Mouse (Mus musculus) small intestine, adult 2 months (tissue): Measurements from ENCODE around the gene 5330417C22Rik.

ENCODE experiments used
- CTCF ChIP-seq: fragments of 200-500 bp; IDR thresholded peaks from 2 replicates; pipeline ENCODE4 v1.5.1; 2012; ENCODE audit warnings: low read depth, mild to moderate bottlenecking, control low read depth, inconsistent platforms, low read length, moderate library complexity, mixed read lengths; ENCODE audit not compliant: insufficient replicate concordance, insufficient read length; ENCODE audit errors: extremely low read depth
- POLR2A ChIP-seq: fragments of 200-500 bp; IDR thresholded peaks from 2 replicates; pipeline ENCODE4 v1.6.1; 2012; ENCODE audit warnings: low read depth, mild to moderate bottlenecking, control low read depth, inconsistent platforms, low read length, moderate library complexity

GRCm38 (mm10) chr3:108499826-108500225 lies 36.5 kb downstream of the 5330417C22Rik start:
- TF ChIP-seq POLR2A (no peak), CTCF (no peak)
